Mouse (Mus musculus): ENCODE measurements at regions not wholly inside any gene's neighbourhood (a gene's known extent, or its start where the extent isn't known, plus 50 kb on each side); places are given as distances from the start of the nearest gene placed in this dataset.

DNA sequence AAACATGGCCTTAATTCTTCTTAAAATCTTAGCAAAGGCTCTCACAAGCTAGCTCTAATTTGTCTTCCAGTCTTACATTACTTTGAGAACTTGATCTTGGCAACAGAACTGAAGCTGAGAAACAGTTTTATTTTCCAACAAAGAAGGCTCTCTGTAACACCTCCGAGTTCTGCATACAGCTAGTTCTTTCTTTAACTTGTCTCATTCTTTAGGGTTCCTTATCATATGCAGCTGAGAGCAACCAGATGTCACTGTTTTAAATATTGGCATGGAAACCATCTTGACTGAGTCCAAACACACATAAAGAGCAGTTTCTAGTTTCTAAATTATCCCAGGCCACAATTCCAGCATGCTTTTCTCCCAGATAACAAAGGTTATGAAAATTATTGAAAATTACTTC, 969.9 kb downstream of the Diaph3 start:
- no peak overlapping the region for H3K4me2 ChIP-seq (ENCODE audit: low read depth, low read length)
- H3K9ac ChIP-seq (ENCODE audit: low read depth, low read length) = no peak overlapping the region
- H3K4me1 ChIP-seq (ENCODE audit: control insufficient read depth, insufficient read depth, low read length) = no peaks in the 10 kb centered on the region
- H3K27ac ChIP-seq (replicated peaks; ENCODE audit: low read depth, low read length) = no peak overlapping the region
- WGBS = 35% methylated on average over 1 of the region's 1 CpGs
- H3K27me3 ChIP-seq (replicated peaks; ENCODE audit: control insufficient read depth, insufficient read depth, low read length) = no peaks in the 10 kb centered on the region
- H3K4me3 ChIP-seq (ENCODE audit: low read depth, low read length) = no peak overlapping the region
- ATAC-seq (ENCODE audit: low read depth) (no peak), DNase-seq (ENCODE audit: low spot score) (peak; percentile 23)
- H3K9me3 ChIP-seq (ENCODE audit: control insufficient read depth, low read length) = no peaks in the 10 kb centered on the region
- no peaks in the 10 kb centered on the region for H3K36me3 ChIP-seq (ENCODE audit: control insufficient read depth, insufficient read depth, low read length)

DNA sequence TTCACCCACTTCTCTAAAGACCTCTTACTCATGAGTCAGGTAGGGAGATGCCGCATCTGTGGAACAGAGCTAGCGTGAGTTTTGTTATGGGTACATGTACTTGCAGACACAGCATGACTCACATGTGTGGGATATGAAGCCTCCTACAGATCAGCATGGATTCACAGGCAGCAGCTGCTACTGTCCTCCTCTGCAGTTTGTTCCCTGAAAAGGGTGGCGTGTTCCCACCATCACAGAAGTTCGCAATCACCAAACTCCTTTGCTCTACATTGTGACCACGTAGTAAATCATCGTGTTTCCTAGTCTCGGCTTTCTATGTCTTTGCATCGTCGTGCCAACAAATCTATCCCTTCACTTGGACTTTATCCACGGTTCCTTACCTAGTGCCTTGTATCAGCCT, 981.9 kb downstream of the Diaph3 start:
- Histone ChIP-seq H3K27me3 (replicated peaks; ENCODE audit: control insufficient read depth, insufficient read depth, low read length) (no peaks in the 10 kb centered on the region), H3K27ac (replicated peaks; ENCODE audit: low read depth, low read length) (no peak overlapping the region), H3K4me3 (ENCODE audit: low read depth, low read length) (no peak overlapping the region), H3K9ac (ENCODE audit: low read depth, low read length) (no peak overlapping the region), H3K4me1 (ENCODE audit: control insufficient read depth, insufficient read depth, low read length) (no peaks in the 10 kb centered on the region), H3K4me2 (ENCODE audit: low read depth, low read length) (no peak overlapping the region), H3K9me3 (ENCODE audit: control insufficient read depth, low read length) (no peaks in the 10 kb centered on the region), H3K36me3 (ENCODE audit: control insufficient read depth, insufficient read depth, low read length) (no peaks in the 10 kb centered on the region)
- DNase-seq (ENCODE audit: low spot score) = no peak
- 84% methylated on average over 10 of the region's 10 CpGs for WGBS
- no peak for ATAC-seq (ENCODE audit: low read depth)

DNA sequence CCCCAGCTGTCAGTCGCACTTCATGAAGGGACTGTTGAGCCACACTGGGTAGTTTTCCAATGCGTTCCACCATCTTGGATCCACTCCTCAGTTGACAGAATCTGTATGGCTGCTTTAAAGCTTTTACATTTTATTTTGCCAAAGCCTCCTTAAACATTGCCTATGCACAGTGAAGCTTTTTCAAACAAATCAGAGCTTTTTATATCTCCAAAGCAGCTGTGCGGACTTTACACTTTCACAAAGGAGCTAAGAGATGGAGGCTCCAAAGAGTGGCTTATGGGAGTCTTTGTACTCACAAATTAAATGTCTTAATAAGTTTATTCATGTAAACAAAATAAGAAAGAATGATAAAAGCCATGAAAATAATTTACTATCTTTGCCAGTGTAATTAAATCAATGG, 986.3 kb downstream of the Diaph3 start:
- WGBS = 93% methylated on average over 3 of the region's 3 CpGs
- H3K27me3 ChIP-seq (replicated peaks; ENCODE audit: control insufficient read depth, insufficient read depth, low read length) = no peaks in the 10 kb centered on the region
- H3K9ac ChIP-seq (ENCODE audit: low read depth, low read length) = no peak overlapping the region
- no peak overlapping the region for H3K4me3 ChIP-seq (ENCODE audit: low read depth, low read length)
- no peak for ATAC-seq (ENCODE audit: low read depth)
- no peak overlapping the region for H3K4me2 ChIP-seq (ENCODE audit: low read depth, low read length)
- H3K27ac ChIP-seq (replicated peaks; ENCODE audit: low read depth, low read length) = no peak overlapping the region
- H3K36me3 ChIP-seq (ENCODE audit: control insufficient read depth, insufficient read depth, low read length) = no peaks in the 10 kb centered on the region
- H3K9me3 ChIP-seq (ENCODE audit: control insufficient read depth, low read length) = no peaks in the 10 kb centered on the region
- no peak for DNase-seq (ENCODE audit: low spot score)
- no peaks in the 10 kb centered on the region for H3K4me1 ChIP-seq (ENCODE audit: control insufficient read depth, insufficient read depth, low read length)

- Histone ChIP-seq H3K4me2 (ENCODE audit: low read depth, low read length) (no peak overlapping the region), H3K27me3 (replicated peaks; ENCODE audit: control insufficient read depth, insufficient read depth, low read length) (no peaks in the 10 kb centered on the region), H3K9me3 (ENCODE audit: control insufficient read depth, low read length) (no peaks in the 10 kb centered on the region), H3K27ac (replicated peaks; ENCODE audit: low read depth, low read length) (no peak overlapping the region), H3K36me3 (ENCODE audit: control insufficient read depth, insufficient read depth, low read length) (no peaks in the 10 kb centered on the region), H3K9ac (ENCODE audit: low read depth, low read length) (no peak overlapping the region), H3K4me1 (ENCODE audit: control insufficient read depth, insufficient read depth, low read length) (no peaks in the 10 kb centered on the region), H3K4me3 (ENCODE audit: low read depth, low read length) (no peak overlapping the region)
- 81% methylated on average over 1 of the region's 1 CpGs for WGBS
- no peak for ATAC-seq (ENCODE audit: low read depth)
- no peak for DNase-seq (ENCODE audit: low spot score)
Observed at GRCm38 (mm10) chr14:86151276-86151675, 989.8 kb downstream of the Diaph3 start.

DNA sequence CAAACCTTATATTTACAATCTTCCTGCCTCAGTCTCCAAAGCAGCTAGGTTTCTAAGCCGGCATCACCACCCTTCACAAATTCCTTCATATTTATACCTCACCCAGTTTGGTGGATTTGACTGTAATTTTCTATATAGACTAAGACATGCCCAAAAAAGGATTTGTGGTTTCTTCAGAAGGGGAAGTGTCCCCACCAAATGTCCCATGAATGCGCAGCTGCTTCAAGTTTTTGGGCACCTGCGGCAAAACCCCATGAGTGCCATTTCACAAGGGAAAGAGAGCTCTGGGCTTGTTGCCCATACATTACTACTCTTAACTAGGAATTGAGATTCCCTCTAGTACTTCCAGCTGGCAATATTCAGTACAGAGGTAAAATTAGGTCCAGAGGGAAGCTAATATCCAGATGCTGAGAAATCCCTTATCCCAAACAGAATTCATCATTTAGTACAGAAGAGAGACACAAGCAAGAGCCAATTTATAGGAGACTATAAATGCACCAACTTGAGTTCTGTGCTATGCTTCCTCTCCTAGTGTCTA, 990.6 kb downstream of the Diaph3 start:
- peak; percentile 29 for DNase-seq (ENCODE audit: low spot score)
- H3K27ac ChIP-seq (replicated peaks; ENCODE audit: low read depth, low read length) = no peak overlapping the region
- no peaks in the 10 kb centered on the region for H3K9me3 ChIP-seq (ENCODE audit: control insufficient read depth, low read length)
- ATAC-seq (ENCODE audit: low read depth) = 0 out of 2 replicates have a peak, but pooled peaks have one; percentile 33
- WGBS = 73% methylated on average over 3 of the region's 3 CpGs
- no peaks in the 10 kb centered on the region for H3K27me3 ChIP-seq (replicated peaks; ENCODE audit: control insufficient read depth, insufficient read depth, low read length)
- H3K4me2 ChIP-seq (ENCODE audit: low read depth, low read length) = no peak overlapping the region
- no peak overlapping the region for H3K4me3 ChIP-seq (ENCODE audit: low read depth, low read length)
- H3K4me1 ChIP-seq (ENCODE audit: control insufficient read depth, insufficient read depth, low read length) = no peaks in the 10 kb centered on the region
- H3K36me3 ChIP-seq (ENCODE audit: control insufficient read depth, insufficient read depth, low read length) = no peaks in the 10 kb centered on the region
- no peak overlapping the region for H3K9ac ChIP-seq (ENCODE audit: low read depth, low read length)

DNA sequence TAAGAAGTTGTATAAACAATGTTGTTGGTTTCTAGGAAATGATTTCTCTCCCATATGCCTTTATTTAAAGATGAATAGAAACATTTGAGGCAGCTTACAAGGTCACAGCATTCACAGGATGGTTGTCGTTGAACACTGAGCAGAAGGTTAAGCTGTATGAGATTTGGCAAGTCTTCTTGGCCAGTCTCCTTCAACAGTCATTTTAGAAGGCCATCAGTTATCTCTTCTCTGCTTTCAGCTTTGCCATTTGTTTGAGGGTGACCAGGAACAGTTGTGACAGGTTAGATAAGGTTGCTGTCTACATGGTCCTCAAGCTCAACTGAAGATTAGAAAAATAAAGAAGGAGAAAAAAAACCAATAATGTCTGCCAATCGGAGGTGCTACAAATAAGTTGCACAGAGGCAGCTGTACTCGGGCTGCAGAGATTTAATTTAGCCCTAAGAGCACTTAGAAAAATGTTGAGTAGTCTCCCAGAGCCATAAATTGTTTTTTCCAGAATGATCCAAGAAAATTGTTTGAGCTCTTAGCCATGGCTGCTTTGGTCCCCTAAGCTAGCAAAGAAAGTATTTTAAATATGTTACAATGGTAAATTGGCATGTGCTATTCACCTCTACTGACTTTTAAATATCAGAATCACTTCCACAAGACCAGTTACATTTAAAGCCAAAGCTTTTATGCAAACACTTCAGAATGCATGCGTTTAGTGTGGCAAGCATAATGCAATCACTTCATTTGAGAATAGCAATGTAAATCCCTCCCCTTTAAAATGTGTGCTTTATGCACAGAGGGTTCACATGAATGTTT, 1025.6 kb downstream of the Diaph3 start:
- WGBS = 61% methylated on average over 4 of the region's 4 CpGs
- peak; percentile 40 for DNase-seq (ENCODE audit: low spot score)
- H3K36me3 ChIP-seq (ENCODE audit: control insufficient read depth, insufficient read depth, low read length) = no peaks in the 10 kb centered on the region

DNA sequence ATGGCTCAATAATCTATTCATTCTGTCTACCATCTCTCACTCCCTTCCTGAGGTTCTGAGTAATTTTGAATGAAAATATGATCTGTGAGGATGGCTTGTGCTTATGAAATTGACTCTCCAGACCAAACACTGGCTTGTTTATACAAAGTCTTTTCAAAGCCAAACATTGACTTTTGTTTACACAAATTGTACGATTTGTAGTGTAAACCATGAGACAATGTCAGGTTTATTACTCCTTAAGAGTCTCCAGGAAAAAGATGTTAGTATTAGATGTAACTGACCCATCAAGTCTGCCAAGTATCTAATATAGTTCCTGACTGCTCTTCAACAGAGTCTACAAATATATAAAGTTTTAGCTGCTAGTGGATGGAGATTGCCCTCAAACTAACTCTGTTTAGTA, 1039.5 kb downstream of the Diaph3 start:
- Histone ChIP-seq H3K4me3 (ENCODE audit: low read depth, low read length) (no peak overlapping the region), H3K27me3 (replicated peaks; ENCODE audit: control insufficient read depth, insufficient read depth, low read length) (no peaks in the 10 kb centered on the region), H3K4me2 (ENCODE audit: low read depth, low read length) (no peak overlapping the region), H3K4me1 (ENCODE audit: control insufficient read depth, insufficient read depth, low read length) (no peaks in the 10 kb centered on the region), H3K9me3 (ENCODE audit: control insufficient read depth, low read length) (no peaks in the 10 kb centered on the region), H3K27ac (replicated peaks; ENCODE audit: low read depth, low read length) (no peak overlapping the region), H3K36me3 (ENCODE audit: control insufficient read depth, insufficient read depth, low read length) (no peaks in the 10 kb centered on the region), H3K9ac (ENCODE audit: low read depth, low read length) (no peak overlapping the region)
- ATAC-seq (ENCODE audit: low read depth) (no peak), DNase-seq (ENCODE audit: low spot score) (peak; percentile 6)
- 49% methylated on average over 1 of the region's 1 CpGs for WGBS

More for the DNA sequence above, 1025.6 kb downstream of the Diaph3 start:
- no peak overlapping the region for H3K4me3 ChIP-seq (ENCODE audit: low read depth, low read length)
- H3K4me1 ChIP-seq (ENCODE audit: control insufficient read depth, insufficient read depth, low read length) = no peaks in the 10 kb centered on the region
- no peak overlapping the region for H3K4me2 ChIP-seq (ENCODE audit: low read depth, low read length)
- no peak overlapping the region for H3K9ac ChIP-seq (ENCODE audit: low read depth, low read length)
- no peaks in the 10 kb centered on the region for H3K27me3 ChIP-seq (replicated peaks; ENCODE audit: control insufficient read depth, insufficient read depth, low read length)
- no peaks in the 10 kb centered on the region for H3K9me3 ChIP-seq (ENCODE audit: control insufficient read depth, low read length)
- no peak overlapping the region for H3K27ac ChIP-seq (replicated peaks; ENCODE audit: low read depth, low read length)
- ATAC-seq (ENCODE audit: low read depth) = no peak

- ATAC-seq (ENCODE audit: low read depth) = no peak
- Histone ChIP-seq H3K4me3 (ENCODE audit: low read depth, low read length) (no peak overlapping the region), H3K9ac (ENCODE audit: low read depth, low read length) (no peak overlapping the region), H3K27ac (replicated peaks; ENCODE audit: low read depth, low read length) (no peak overlapping the region), H3K36me3 (ENCODE audit: control insufficient read depth, insufficient read depth, low read length) (no peaks in the 10 kb centered on the region), H3K9me3 (ENCODE audit: control insufficient read depth, low read length) (no peaks in the 10 kb centered on the region), H3K4me2 (ENCODE audit: low read depth, low read length) (no peak overlapping the region), H3K27me3 (replicated peaks; ENCODE audit: control insufficient read depth, insufficient read depth, low read length) (no peaks in the 10 kb centered on the region), H3K4me1 (ENCODE audit: control insufficient read depth, insufficient read depth, low read length) (no peaks in the 10 kb centered on the region)
- WGBS = 49% methylated on average over 6 of the region's 6 CpGs
- DNase-seq (ENCODE audit: low spot score) = peak; percentile 22
Observed at GRCm38 (mm10) chr14:86070313-86071100, 1070.5 kb downstream of the Diaph3 start.
